Mouse (Mus musculus) liver, adult 2 months (tissue): ENCODE data around the gene Apoc2.

Source experiments
- CTCF ChIP-seq: fragments of 200-500 bp; IDR thresholded peaks from 2 replicates; pipeline ENCODE4 v1.5.1; 2011; ENCODE audit warnings: low read depth, low read length, control low read depth
- POLR2A ChIP-seq: fragments of 200-500 bp; IDR thresholded peaks from 2 replicates; pipeline ENCODE4 v1.6.1; 2011; ENCODE audit warnings: low read length, control low read depth; ENCODE audit not compliant: insufficient read depth; ENCODE audit errors: extremely low read depth

DNA sequence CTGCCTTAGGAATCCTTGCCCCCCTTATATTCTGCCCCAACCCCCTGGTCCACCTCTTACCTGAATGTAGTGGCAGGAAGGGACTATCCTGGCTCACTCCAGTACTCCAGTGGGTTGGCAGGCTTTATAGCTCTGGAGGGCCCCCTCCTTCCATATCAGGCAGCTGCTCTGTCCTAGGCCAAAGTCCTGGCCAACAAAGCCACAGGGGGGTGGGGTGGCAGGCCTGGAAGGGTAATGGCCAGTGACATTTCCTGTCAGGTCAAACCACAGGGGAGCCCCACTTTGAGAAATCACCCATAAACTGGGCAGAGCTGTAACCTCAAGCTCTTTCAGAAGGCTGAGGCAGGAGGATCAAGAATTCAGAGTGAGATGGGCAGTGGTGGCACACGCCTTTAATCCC, 1.1 kb downstream of the Apoc2 start:
- TF ChIP-seq CTCF: no peak
- peak; percentile 15; the same call in 1 of the 2 replicates for TF ChIP-seq POLR2A
